Mouse (Mus musculus) CH12.LX (cell line): Measurements from ENCODE around the gene Cdh13.

Source experiments
- EP300 ChIP-seq: IDR thresholded peaks from 2 replicates; pipeline ENCODE4 v1.6.1; 2011; ENCODE audit warnings: low read length, improper control_type of control experiment
- JUND ChIP-seq: conservative IDR thresholded peaks from 2 replicates; pipeline ENCODE4 v1.6.1; 2011; ENCODE audit warnings: low read depth, low read length, improper control_type of control experiment
- KAT2A ChIP-seq: IDR thresholded peaks from 2 replicates; pipeline ENCODE4 v1.6.1; 2012; ENCODE audit warnings: low read length, improper control_type of control experiment, inconsistent platforms; ENCODE audit not compliant: insufficient replicate concordance
- MAZ ChIP-seq: IDR thresholded peaks from 2 replicates; pipeline ENCODE4 v1.6.1; 2012; ENCODE audit warnings: low read depth, mild to moderate bottlenecking, inconsistent platforms, low read length, improper control_type of control experiment, moderate library complexity
- POLR2A ChIP-seq: IDR thresholded peaks from 2 replicates; pipeline ENCODE4 v1.6.1; 2011; ENCODE audit warnings: low read depth, mild to moderate bottlenecking, improper control_type of control experiment, low read length
- USF2 ChIP-seq: conservative IDR thresholded peaks from 2 replicates; pipeline ENCODE4 v1.6.1; 2011; ENCODE audit warnings: low read depth, low read length, improper control_type of control experiment
- ZC3H11A ChIP-seq: IDR thresholded peaks from 2 replicates; pipeline ENCODE4 v1.6.1; 2012; ENCODE audit warnings: low read depth, mild to moderate bottlenecking, inconsistent platforms, low read length, improper control_type of control experiment

DNA sequence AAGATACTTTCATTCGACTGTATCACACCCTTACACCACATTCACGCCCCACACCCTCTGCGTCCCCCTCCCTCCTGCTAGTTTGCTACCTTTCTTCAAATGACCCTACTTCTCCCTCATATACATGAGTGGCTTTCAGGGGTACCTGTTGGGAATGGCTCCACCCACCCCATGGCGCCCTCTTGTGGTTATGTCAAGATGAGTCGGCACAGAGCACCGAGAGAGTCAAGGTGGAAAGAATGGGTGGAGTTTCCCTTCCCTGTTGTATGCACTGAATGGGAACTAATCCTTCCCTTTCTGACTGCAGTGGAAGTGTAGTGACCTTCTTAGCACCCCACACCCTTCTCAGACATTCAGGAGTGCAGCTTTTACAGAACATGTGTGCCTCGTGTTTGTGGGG, 51.4 kb downstream of the Cdh13 start:
- no peak for TF ChIP-seq ZC3H11A
- TF ChIP-seq POLR2A, result no peak
- no peak for TF ChIP-seq KAT2A
- TF ChIP-seq EP300, result no peak
- TF ChIP-seq USF2, result no peak
- no peak for TF ChIP-seq MAZ
- no peak for TF ChIP-seq JUND
